In the genomic region with DNA sequence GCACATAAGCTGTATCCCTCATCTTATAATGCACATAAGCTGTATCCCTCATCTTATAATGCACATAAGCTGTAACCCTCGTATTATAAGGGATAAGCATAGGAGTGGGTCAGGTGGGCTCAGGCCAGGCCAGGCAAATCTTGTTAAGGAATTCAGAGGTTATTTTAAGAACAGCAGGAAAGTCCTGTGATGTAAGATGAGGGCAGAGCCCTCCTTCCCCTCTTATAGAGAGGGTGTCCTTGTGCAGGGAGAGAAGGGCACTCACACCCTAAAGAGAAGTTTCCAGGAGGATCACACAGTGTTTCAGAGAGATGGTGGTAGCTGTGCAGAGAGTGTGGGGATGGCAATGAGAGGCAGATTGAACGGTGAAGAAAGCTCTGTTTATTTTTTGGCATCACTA, we compare ENCODE assay signal across 34 mouse cellular contexts. TPM values are rescaled to one million over a fixed set of nuclear protein-coding genes. Genes with fewer than 3 reads are reported as not detected.
DNase-seq lines count a peak whose midpoint lies in the region; ATAC-seq and TF ChIP-seq lines count a peak whose summit lies in the region.
"Had no signal": no experiment of that assay in that cellular context is flagged by ENCODE, and none has a peak within 500 bp of the region (broad histone marks: within the 10 kb centered on the region; RNA-seq: fewer than 3 reads in every experiment).

No protein-coding gene starts in this region.

- no peaks in the 10 kb centered on the region for H3K36me3 ChIP-seq in heart, embryonic 12.5 days
- no peaks in the 10 kb centered on the region for H3K36me3 ChIP-seq in heart, embryonic 15.5 days
- H3K36me3 ChIP-seq in lung, postnatal 0 days (ENCODE audit: insufficient read depth, low read length): no peaks in the 10 kb centered on the region
- H3K36me3 ChIP-seq: embryonic facial prominence, embryonic 12.5 days; embryonic facial prominence, embryonic 15.5 days; hindbrain, embryonic 10.5 days; hindbrain, embryonic 13.5 days; intestine, embryonic 15.5 days had no signal

- no peak for TF ChIP-seq CTCF in lung, postnatal 0 days (IDR thresholded peaks at IDR 0.05)

- peak overlapping the region; percentile 13; the same call in 1 of the 2 replicates for H3K9ac ChIP-seq in heart, embryonic 12.5 days
- H3K9ac ChIP-seq in heart, embryonic 15.5 days: no peak overlapping the region
- no peak overlapping the region for H3K9ac ChIP-seq in lung, postnatal 0 days (replicated peaks; ENCODE audit: low read depth)
- H3K9ac ChIP-seq: embryonic facial prominence, embryonic 12.5 days; embryonic facial prominence, embryonic 15.5 days; forebrain, postnatal 0 days; intestine, embryonic 15.5 days had no signal

- no peaks in the 10 kb centered on the region for H3K27me3 ChIP-seq in heart, embryonic 12.5 days (replicated peaks)
- H3K27me3 ChIP-seq in heart, embryonic 15.5 days: no peaks in the 10 kb centered on the region
- no peaks in the 10 kb centered on the region for H3K27me3 ChIP-seq in lung, postnatal 0 days (replicated peaks; ENCODE audit: insufficient read depth, low read length)
- H3K27me3 ChIP-seq: embryonic facial prominence, embryonic 12.5 days; embryonic facial prominence, embryonic 15.5 days; intestine, embryonic 15.5 days had no signal

- peak overlapping the region; percentile 29; the same call in 1 of the 2 replicates for H3K4me2 ChIP-seq in heart, embryonic 12.5 days
- no peak overlapping the region for H3K4me2 ChIP-seq in heart, embryonic 15.5 days
- H3K4me2 ChIP-seq in lung, postnatal 0 days (replicated peaks; ENCODE audit: low read depth, low read length): no peak overlapping the region
- H3K4me2 ChIP-seq: embryonic facial prominence, embryonic 12.5 days; embryonic facial prominence, embryonic 15.5 days; hindbrain, embryonic 13.5 days; intestine, embryonic 15.5 days had no signal

- no peak for TF ChIP-seq EP300 in lung, postnatal 0 days (IDR thresholded peaks at IDR 0.05)

- WGBS in heart, embryonic 12.5 days: 31% methylated on average over 2 of the region's 2 CpGs
- 42% methylated on average over 2 of the region's 2 CpGs for WGBS in heart, embryonic 15.5 days
- 30% methylated on average over 2 of the region's 2 CpGs for WGBS in lung, postnatal 0 days

- intact Hi-C loops in heart, postnatal 36 days (cut with DNase I): no loop called here
- intact Hi-C loops in heart, postnatal 25 days (cut with DNase I): loop anchor here (10.0 kb wide), 1 partner anchor 571 kb away; a partner anchor contains a TSS

- peaks cover 12% of the 10 kb centered on the region for H3K4me1 ChIP-seq in heart, embryonic 12.5 days (replicated peaks)
- H3K4me1 ChIP-seq in heart, embryonic 15.5 days (replicated peaks): peaks cover 11% of the 10 kb centered on the region
- no peaks in the 10 kb centered on the region; the same call in 1 of the 2 replicates for H3K4me1 ChIP-seq in lung, postnatal 0 days (ENCODE audit: insufficient read depth, low read depth, low read length)
- H3K4me1 ChIP-seq: embryonic facial prominence, embryonic 15.5 days; intestine, embryonic 15.5 days had no signal

- peak; percentile 35; the same call in 1 of the 2 replicates for ATAC-seq in heart, embryonic 12.5 days (ENCODE audit: insufficient number of reproducible peaks, low FRiP score)
- ATAC-seq in heart, embryonic 15.5 days (replicated peaks; ENCODE audit: insufficient number of reproducible peaks, insufficient read depth, low FRiP score, low read depth): 0 out of 2 replicates have a peak, but pooled peaks have one; percentile 35
- ATAC-seq in lung, postnatal 0 days: peak; percentile 13; the same call in 1 of the 2 replicates
- ATAC-seq: CD4-positive, CD25-positive, alpha-beta regulatory T cell, adult 4 months; forebrain, embryonic 14.5 days; forebrain, postnatal 0 days; hindbrain, embryonic 16.5 days; intestine, embryonic 15.5 days had no signal

- H3K27ac ChIP-seq in heart, embryonic 12.5 days (ENCODE audit: poor library complexity, severe bottlenecking): peak overlapping the region; percentile 69
- 0 out of 2 replicates have a peak overlapping the region, but pooled peaks have one; percentile 16 for H3K27ac ChIP-seq in heart, embryonic 15.5 days
- H3K27ac ChIP-seq in lung, postnatal 0 days (ENCODE audit: low read length): no peak overlapping the region
- H3K27ac ChIP-seq: embryonic facial prominence, embryonic 12.5 days; embryonic facial prominence, embryonic 15.5 days; gastrocnemius, adult 2 months; hindbrain, embryonic 13.5 days; intestine, embryonic 15.5 days had no signal

- no peak for DNase-seq in heart, postnatal 36 days
- DNase-seq in heart, postnatal 25 days (ENCODE audit: low spot score): no peak
- DNase-seq in lung, postnatal 0 days (ENCODE audit: low spot score): peak; percentile 30
- DNase-seq in lung, postnatal 25 days (ENCODE audit: low spot score): no peak
- no peak for DNase-seq in urinary bladder, postnatal 4 days (ENCODE audit: low spot score in 2 of 2)
- DNase-seq: adrenal gland, adult 2 months; adrenal gland, postnatal 14 days; cerebellum, adult 11 months; cerebellum, adult 2 months; cerebellum, adult 9-11 months; cerebellum, postnatal 25 days; forebrain, postnatal 0 days; gastrocnemius, adult 2 months; gastrocnemius, postnatal 14 days; heart, adult 18-20 months; kidney, adult 11 months; kidney, adult 8-10 months had no signal

- H3K4me3 ChIP-seq in heart, embryonic 12.5 days: no peak overlapping the region
- no peak overlapping the region for H3K4me3 ChIP-seq in heart, embryonic 15.5 days
- H3K4me3 ChIP-seq in lung, postnatal 0 days (ENCODE audit: low read depth, low read length): no peak overlapping the region
- H3K4me3 ChIP-seq: embryonic facial prominence, embryonic 12.5 days; embryonic facial prominence, embryonic 15.5 days; gastrocnemius, adult 2 months; hindbrain, embryonic 10.5 days; hindbrain, embryonic 13.5 days; intestine, embryonic 15.5 days had no signal

- no peaks in the 10 kb centered on the region for H3K9me3 ChIP-seq in heart, embryonic 12.5 days (replicated peaks)
- no peaks in the 10 kb centered on the region for H3K9me3 ChIP-seq in heart, embryonic 15.5 days (replicated peaks)
- H3K9me3 ChIP-seq in lung, postnatal 0 days (ENCODE audit: low read length): no peaks in the 10 kb centered on the region
- H3K9me3 ChIP-seq: embryonic facial prominence, embryonic 12.5 days; embryonic facial prominence, embryonic 15.5 days; hindbrain, embryonic 10.5 days; hindbrain, embryonic 13.5 days; intestine, embryonic 15.5 days had no signal

RNA-seq across cellular contexts. Expression of a gene that starts 3.1 kb away (rescaled TPM):
- 2.0 and 2.1 TPM in 2 replicates for polyA plus RNA-seq in heart, embryonic 12.5 days (2016; fragmentation: Nextera tagmentation; extraction: Ambion mirVana)
- not detected for total RNA-seq in heart, postnatal 36 days (2021)
- polyA plus RNA-seq in heart, embryonic 15.5 days (2015; fragmentation: Nextera tagmentation; extraction: Ambion mirVana): 0.66 and 1.0 TPM in 2 replicates
- not detected for total RNA-seq in heart, postnatal 25 days (2021)
- polyA plus RNA-seq in lung, postnatal 0 days (2015; fragmentation: Nextera tagmentation; extraction: Ambion mirVana): 31.6 and 47.5 TPM in 2 replicates
- total RNA-seq: adrenal gland, adult 2 months; adrenal gland, postnatal 14 days; adrenal gland, postnatal 4 days; common myeloid progenitor, adult 5-6 weeks; gastrocnemius, adult 2 months; gastrocnemius, postnatal 14 days; gastrocnemius, postnatal 4 days; heart, adult 18-20 months; MEL had no signal
- polyA plus RNA-seq: adrenal gland, adult 2 months; C2C12; CD4-positive, CD25-positive, alpha-beta regulatory T cell, adult 4 months; intestine, embryonic 15.5 days had no signal

RNA-seq across cellular contexts. Expression of a gene that starts 5.8 kb away (rescaled TPM):
- 121 and 124 TPM in 2 replicates for polyA plus RNA-seq in heart, embryonic 12.5 days (2016; fragmentation: Nextera tagmentation; extraction: Ambion mirVana)
- 10 to 100 TPM; 76.2 to 84.5 TPM for total RNA-seq in heart, postnatal 36 days (2021)
- 100 and 145 TPM in 2 replicates for polyA plus RNA-seq in heart, embryonic 15.5 days (2015; fragmentation: Nextera tagmentation; extraction: Ambion mirVana)
- total RNA-seq in heart, postnatal 25 days (2021): 10 to 100 TPM; 75.9 to 77.2 TPM
- 131 and 132 TPM in 2 replicates for polyA plus RNA-seq in lung, postnatal 0 days (2015; fragmentation: Nextera tagmentation; extraction: Ambion mirVana)

RNA-seq across cellular contexts. Expression of a gene that starts 25.9 kb away (rescaled TPM):
- polyA plus RNA-seq in heart, embryonic 12.5 days (2016; fragmentation: Nextera tagmentation; extraction: Ambion mirVana): not detected in 2 replicates
- under 1 TPM; 0.43 to 0.50 TPM for total RNA-seq in heart, postnatal 36 days (2021)
- polyA plus RNA-seq in heart, embryonic 15.5 days (2015; fragmentation: Nextera tagmentation; extraction: Ambion mirVana): not detected in 2 replicates
- 1 to 10 TPM in 1 of 2 experiments, under 1 TPM in 1; 0.75 to 1.4 TPM for total RNA-seq in heart, postnatal 25 days (2021)
- polyA plus RNA-seq in lung, postnatal 0 days (2015; fragmentation: Nextera tagmentation; extraction: Ambion mirVana): not detected in 2 replicates
- total RNA-seq: adrenal gland, adult 2 months; adrenal gland, postnatal 14 days; common myeloid progenitor, adult 5-6 weeks; forebrain, postnatal 0 days; gastrocnemius, adult 2 months; gastrocnemius, postnatal 14 days; gastrocnemius, postnatal 4 days; MEL had no signal
- polyA plus RNA-seq: adrenal gland, adult 2 months; C2C12; CD4-positive, CD25-positive, alpha-beta regulatory T cell, adult 4 months; cerebellum, adult 2 months; embryonic facial prominence, embryonic 12.5 days; embryonic facial prominence, embryonic 15.5 days; forebrain, embryonic 11.5 days; forebrain, postnatal 0 days; frontal cortex, adult 2 months; hindbrain, embryonic 10.5 days; hindbrain, embryonic 13.5 days; hindbrain, embryonic 16.5 days; intestine, embryonic 15.5 days had no signal

Comparison
In these comparisons a context has a peak if more than half of its experiments do, and no peak if none do; other contexts are left out.
1. RNA of a gene that starts 3.1 kb away (polyA plus RNA-seq): 31.6 to 47.5 TPM in lung, postnatal 0 days; 2.0 to 2.1 TPM in heart, embryonic 12.5 days and 0.66 to 1.0 TPM in heart, embryonic 15.5 days; every median in the first group is over 10 times any median in the second.
2. Peak in every context shown above with its lines, with median percentiles within 50 percentile points of each other: ATAC-seq.